Mouse (Mus musculus) embryonic facial prominence, embryonic 11.5 days (tissue): Measurements from ENCODE around the gene Osbp2. TPM values are rescaled to one million over a fixed set of nuclear protein-coding genes. Genes with fewer than 3 reads are reported as not detected.

Experiments
- ATAC-seq: fragments of 200-750 bp; cut with Nextera tagmentation; replicated peaks from 2 replicates; pipeline ENCODE4 v1.8.0; 2017; ENCODE audit warnings: low read depth; ENCODE audit not compliant: insufficient number of reproducible peaks, low FRiP score, low TSS enrichment
- DNase-seq: peaks from one replicate; pipeline ENCODE4 v3.0.0-alpha.2; 2015; ENCODE audit warnings: low spot score
- H3K27ac ChIP-seq: fragments of 300-500 bp; sonication (generic); replicated peaks from 2 replicates; pipeline ENCODE4 v1.5.1; 2014; ENCODE audit warnings: mild to moderate bottlenecking, low read depth, low read length, control low read depth
- H3K27me3 ChIP-seq: fragments of 300-500 bp; sonication (generic); 2 replicates; pipeline ENCODE4 v1.6.1; 2014; ENCODE audit warnings: mild to moderate bottlenecking, low read length, moderate library complexity, mixed read lengths; ENCODE audit not compliant: control insufficient read depth, insufficient read depth
- H3K36me3 ChIP-seq: fragments of 300-500 bp; sonication (generic); replicated peaks from 2 replicates; pipeline ENCODE4 v1.6.1; 2014; ENCODE audit warnings: low read depth, mild to moderate bottlenecking, low read length, moderate library complexity, mixed read lengths; ENCODE audit not compliant: control insufficient read depth, insufficient read depth
- H3K4me1 ChIP-seq: fragments of 300-500 bp; sonication (generic); 2 replicates; pipeline ENCODE4 v1.6.1; 2014; ENCODE audit warnings: low read length, mixed read lengths; ENCODE audit not compliant: control insufficient read depth, insufficient read depth
- H3K4me2 ChIP-seq: fragments of 300-500 bp; sonication (generic); 2 replicates; pipeline ENCODE4 v1.6.1; 2014; ENCODE audit warnings: low read depth, mild to moderate bottlenecking, control low read depth, low read length, moderate library complexity
- H3K4me3 ChIP-seq: fragments of 300-500 bp; sonication (generic); 2 replicates; pipeline ENCODE4 v1.5.1; 2014; ENCODE audit warnings: low read depth, low read length, control low read depth
- H3K9ac ChIP-seq: fragments of 300-500 bp; sonication (generic); replicated peaks from 2 replicates; pipeline ENCODE4 v1.6.1; 2014; ENCODE audit warnings: mild to moderate bottlenecking, control low read depth, low read length
- H3K9me3 ChIP-seq: fragments of 300-500 bp; sonication (generic); replicated peaks from 2 replicates; pipeline ENCODE4 v1.6.1; 2016; ENCODE audit warnings: mild to moderate bottlenecking, low read length, inconsistent platforms, mixed read lengths; ENCODE audit not compliant: control insufficient read depth
- WGBS: fragments of 180-500 bp; shearing (Covaris S2); extraction: QIAGEN DNeasy Blood & Tissue Kit; methylation state at CpG from one replicate; pipeline ENCODE4 v1.1.7; 2014; 5-methylcytosine and 5-hydroxymethylcytosine counted together
- polyA plus RNA-seq: library from polyadenylated mRNA; unstranded; fragments of >200 nt; fragmentation: Nextera tagmentation; extraction: Ambion mirVana; gene quantifications from 2 replicates; pipeline ENCODE4 v1.2.1, GENCODE M21; 2014

Osbp2 gene
- polyA plus RNA-seq, 1 experiment from 2014 or later: 0.55 TPM

DNA sequence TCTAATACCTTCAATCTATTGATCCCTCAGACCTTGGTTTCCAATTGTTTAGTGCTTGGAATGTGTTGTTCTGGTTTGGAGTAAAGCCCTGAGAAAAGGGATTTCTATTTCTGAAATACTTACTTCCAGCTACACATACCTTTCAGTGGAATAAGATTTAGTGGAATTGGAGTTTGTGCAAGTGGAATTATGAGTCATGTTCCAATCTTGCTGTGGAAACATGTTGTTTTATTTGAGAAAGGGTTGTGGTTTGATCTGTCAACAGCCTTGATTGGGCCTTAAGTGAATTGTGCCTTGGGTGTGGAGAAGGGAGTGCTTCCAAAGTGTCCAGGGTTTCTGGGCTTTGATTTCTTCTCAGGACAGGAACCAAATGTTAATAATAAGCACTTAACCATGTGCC, 193.9 kb downstream of the Osbp2 start:
- no peaks in the 10 kb centered on the region for H3K9me3 ChIP-seq
- H3K9ac ChIP-seq: no peak overlapping the region
- ATAC-seq (no peak), DNase-seq (no peak)
- peaks cover 6% of the 10 kb centered on the region for H3K36me3 ChIP-seq
- no peak overlapping the region for H3K4me3 ChIP-seq
- H3K4me2 ChIP-seq: no peak overlapping the region
- no peaks in the 10 kb centered on the region for H3K4me1 ChIP-seq
- H3K27ac ChIP-seq: no peak overlapping the region
- H3K27me3 ChIP-seq: no peaks in the 10 kb centered on the region

DNA sequence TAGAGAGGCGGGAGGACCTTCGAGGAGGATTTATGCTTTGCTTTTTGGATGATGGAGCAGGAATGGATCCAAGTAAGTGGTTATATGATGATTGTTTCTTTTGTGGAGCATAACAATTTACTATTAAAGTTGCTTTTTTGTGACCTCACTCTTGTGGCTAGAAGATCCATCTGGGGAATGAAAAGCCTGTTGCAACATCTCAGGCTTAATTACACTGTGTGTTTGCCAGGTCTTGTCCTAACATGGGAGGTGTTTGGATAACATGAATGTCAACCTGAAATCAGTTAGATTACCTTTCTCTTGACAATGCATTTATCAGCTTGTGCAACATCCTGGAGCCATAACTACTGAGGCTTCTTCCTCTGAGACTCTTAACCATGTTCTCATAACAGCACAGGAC, 194.9 kb downstream of the Osbp2 start:
- ATAC-seq (no peak), DNase-seq (no peak)
- Histone ChIP-seq H3K9me3 (no peaks in the 10 kb centered on the region), H3K4me3 (no peak overlapping the region), H3K4me1 (no peaks in the 10 kb centered on the region), H3K27ac (no peak overlapping the region), H3K36me3 (peaks cover 6% of the 10 kb centered on the region), H3K4me2 (no peak overlapping the region), H3K9ac (no peak overlapping the region), H3K27me3 (no peaks in the 10 kb centered on the region)
- 90% methylated on average over 2 of the region's 2 CpGs for WGBS

DNA sequence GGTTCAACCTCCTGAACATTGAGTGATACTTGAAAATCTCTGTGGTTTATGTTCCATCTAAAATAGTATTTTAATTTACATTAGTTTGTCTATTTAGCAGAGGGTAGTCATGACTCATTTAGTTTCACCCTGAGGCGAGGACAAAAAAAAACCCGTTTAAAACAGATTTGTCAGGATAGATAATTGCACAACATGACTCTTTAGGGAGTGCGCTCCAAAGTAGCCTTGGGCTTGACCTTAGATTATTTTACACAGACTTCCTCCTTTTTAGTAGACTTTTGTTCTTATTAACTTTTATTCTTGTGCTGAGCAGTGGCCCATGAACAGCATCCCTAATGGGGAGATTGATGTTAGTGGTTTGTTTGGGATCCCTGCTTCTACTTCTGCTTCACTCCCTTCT, 196.2 kb downstream of the Osbp2 start:
- Histone ChIP-seq H3K36me3 (peaks cover 6% of the 10 kb centered on the region), H3K4me3 (no peak overlapping the region), H3K4me1 (no peaks in the 10 kb centered on the region), H3K9ac (no peak overlapping the region), H3K9me3 (no peaks in the 10 kb centered on the region), H3K4me2 (no peak overlapping the region), H3K27ac (no peak overlapping the region), H3K27me3 (no peaks in the 10 kb centered on the region)
- DNase-seq: no peak
- WGBS: 95% methylated on average over 3 of the region's 3 CpGs
- no peak for ATAC-seq

DNA sequence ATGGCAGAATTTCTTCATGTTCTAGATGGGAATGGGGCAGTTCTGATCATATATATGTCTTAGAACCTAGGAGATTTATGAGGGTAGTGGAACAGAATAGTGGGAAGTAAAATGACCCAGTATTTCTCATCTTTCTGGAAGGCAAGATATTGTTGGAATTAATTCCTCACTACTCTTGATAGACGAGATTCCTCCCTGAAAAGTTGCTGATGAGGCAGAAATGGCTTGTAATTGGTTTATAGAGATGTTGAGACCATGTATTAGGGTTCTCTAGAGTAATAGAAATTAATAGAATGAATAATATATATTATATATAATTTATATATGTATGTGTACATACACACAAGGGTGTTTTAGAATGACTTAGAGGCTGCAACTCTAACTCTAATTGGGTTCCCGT, 201.7 kb downstream of the Osbp2 start:
- ATAC-seq (no peak), DNase-seq (no peak)
- Histone ChIP-seq H3K9ac (no peak overlapping the region), H3K27ac (no peak overlapping the region), H3K9me3 (no peaks in the 10 kb centered on the region), H3K4me2 (no peak overlapping the region), H3K27me3 (no peaks in the 10 kb centered on the region), H3K4me1 (no peaks in the 10 kb centered on the region), H3K36me3 (no peaks in the 10 kb centered on the region), H3K4me3 (no peak overlapping the region)
- 92% methylated on average over 2 of the region's 2 CpGs for WGBS

Other genes with a start within 250 kb of the Osbp2 start
- 28.9 and 30.5 TPM in 2 replicates for gene Morc2a, start 214.7 kb downstream of the Osbp2 start, polyA plus RNA-seq
- 0.21 TPM in 2 replicates for gene 4921536K21Rik, start 31.2 kb upstream of the Osbp2 start, polyA plus RNA-seq
- gene Dusp18, start 31.3 kb upstream of the Osbp2 start, polyA plus RNA-seq: 13.2 and 13.9 TPM in 2 replicates
- gene Slc35e4, start 50.8 kb upstream of the Osbp2 start, polyA plus RNA-seq: 2.0 and 2.1 TPM in 2 replicates
- gene Tcn2, start 68.3 kb upstream of the Osbp2 start, polyA plus RNA-seq: 31.0 and 33.8 TPM in 2 replicates
- 78.9 and 81.2 TPM in 2 replicates for gene Pes1, start 100.1 kb upstream of the Osbp2 start, polyA plus RNA-seq
- gene 4930556J24Rik, start 112.9 kb upstream of the Osbp2 start, polyA plus RNA-seq: 0.18 TPM in 1 of 2 replicates, not detected in the other
- gene Gal3st1, start 119.7 kb upstream of the Osbp2 start, polyA plus RNA-seq: 0.63 and 0.99 TPM in 2 replicates
- not detected in 2 replicates for gene Sec14l4, start 167.6 kb upstream of the Osbp2 start, polyA plus RNA-seq
- gene Sec14l3, start 200.9 kb upstream of the Osbp2 start, polyA plus RNA-seq: not detected in 2 replicates
- gene Mtfp1, start 231.5 kb upstream of the Osbp2 start, polyA plus RNA-seq: 6.7 and 8.7 TPM in 2 replicates